Mouse (Mus musculus): Measurements from ENCODE around the gene Ankib1. TPM values are rescaled to one million over a fixed set of nuclear protein-coding genes. Genes with fewer than 3 reads are reported as not detected.

The Ankib1 gene
- 10.4 and 10.5 TPM in 2 replicates for polyA plus RNA-seq (2012; rRNA removed)

DNA sequence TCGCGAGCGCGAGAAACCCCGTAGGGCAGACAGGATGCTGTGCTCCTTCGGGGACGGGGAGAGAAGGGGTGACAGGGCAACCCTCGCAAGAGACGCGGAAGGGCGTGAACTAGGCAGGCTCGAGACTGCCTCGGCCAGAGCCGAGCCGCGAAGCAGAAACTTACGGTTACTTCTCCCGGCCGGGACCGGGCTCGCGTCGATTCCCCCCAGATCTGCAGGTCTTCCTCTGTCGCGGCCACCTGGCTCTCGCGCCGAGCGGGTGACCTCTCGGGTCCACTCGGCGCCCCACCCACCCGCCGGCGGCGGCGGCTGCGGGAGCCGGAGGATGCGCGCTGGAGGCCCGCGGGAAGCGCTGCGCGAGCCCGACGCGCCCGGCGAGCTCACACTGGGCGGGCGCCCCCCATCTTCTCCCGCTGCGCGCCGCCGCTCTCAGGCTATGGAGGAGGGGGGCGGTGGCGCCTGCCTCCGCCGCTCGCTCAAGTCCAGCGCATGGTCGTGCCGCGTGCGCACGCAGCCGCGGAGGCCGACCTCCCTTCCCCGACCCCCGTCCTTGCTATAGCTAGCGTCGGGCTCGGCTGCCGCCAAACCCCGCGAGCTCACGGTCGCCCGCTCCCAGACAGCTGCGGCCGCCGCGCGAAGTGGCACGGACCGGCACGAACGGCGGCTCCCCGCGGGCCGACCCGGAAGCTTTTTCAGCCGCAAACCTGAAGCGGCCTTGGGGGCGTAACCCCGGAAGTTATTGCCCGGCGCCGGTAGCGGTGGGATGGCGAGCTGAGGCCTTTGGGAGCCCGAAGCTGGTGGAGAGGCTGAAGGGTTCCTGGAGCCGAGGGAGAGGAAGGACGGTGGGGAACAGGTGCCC is at the start of gene Ankib1, which contains the start of gene Krit1:
Gene Ankib1 (minus strand): TSS at position 493 of the 859 bp plus-strand sequence.
Gene Krit1 (plus strand): TSS at position 752 of the 859 bp plus-strand sequence.
- peak; percentile 55; the same call in 1 of the 2 replicates for TF ChIP-seq CTCF (IDR thresholded peaks at IDR 0.05; ENCODE audit: borderline replicate concordance, control insufficient read depth, extremely low read depth, insufficient read depth, low read length, poor library complexity)
- TF ChIP-seq POLR2A (IDR thresholded peaks at IDR 0.05; ENCODE audit: control insufficient read depth, extremely low read depth, insufficient read depth, low read length, poor library complexity), result peak; percentile 76
- Histone ChIP-seq H3K27ac (ENCODE audit: control insufficient read depth, insufficient read depth, low read length) (peak within 1 kb of the TSS; percentile 80), H3K4me3 (ENCODE audit: control insufficient read depth, insufficient read depth, low read length) (peak within 1 kb of the TSS; percentile 97), H3K27me3 (ENCODE audit: control insufficient read depth, insufficient read depth, low read length) (no peaks in the 10 kb centered on the region), H3K36me3 (ENCODE audit: control insufficient read depth, insufficient read depth, low read length) (0 out of 2 replicates have a peak, but pooled peaks cover 1% of the 10 kb centered on the region), H3K4me1 (replicated peaks; ENCODE audit: control insufficient read depth, insufficient read depth, low read length) (peaks cover 5% of the 10 kb centered on the region; the same call in 1 of the 2 replicates)
- WGBS, result under 1% methylated on average over 106 of the region's 109 CpGs
- DNase-seq, result peak; percentile 90

- Histone ChIP-seq H3K4me3 (ENCODE audit: control insufficient read depth, insufficient read depth, low read length) (no peak within 1 kb of the TSS), H3K36me3 (ENCODE audit: control insufficient read depth, insufficient read depth, low read length) (peaks cover 9% of the 10 kb centered on the region; the same call in 1 of the 2 replicates), H3K27ac (ENCODE audit: control insufficient read depth, insufficient read depth, low read length) (no peak within 1 kb of the TSS), H3K27me3 (ENCODE audit: control insufficient read depth, insufficient read depth, low read length) (no peaks in the 10 kb centered on the region), H3K4me1 (replicated peaks; ENCODE audit: control insufficient read depth, insufficient read depth, low read length) (no peaks in the 10 kb centered on the region)
- no peak for DNase-seq
- 45% methylated on average over 24 of the region's 24 CpGs for WGBS
- TF ChIP-seq CTCF (IDR thresholded peaks at IDR 0.05; ENCODE audit: borderline replicate concordance, control insufficient read depth, extremely low read depth, insufficient read depth, low read length, poor library complexity) (no peak), POLR2A (IDR thresholded peaks at IDR 0.05; ENCODE audit: control insufficient read depth, extremely low read depth, insufficient read depth, low read length, poor library complexity) (no peak)
Observed at GRCm38 (mm10) chr5:3845026-3845425, 42.3 kb upstream of the Ankib1 start, which contains the start of gene Lrrd1. Lrrd1 (plus strand) TSS chr5:3845173.

DNA sequence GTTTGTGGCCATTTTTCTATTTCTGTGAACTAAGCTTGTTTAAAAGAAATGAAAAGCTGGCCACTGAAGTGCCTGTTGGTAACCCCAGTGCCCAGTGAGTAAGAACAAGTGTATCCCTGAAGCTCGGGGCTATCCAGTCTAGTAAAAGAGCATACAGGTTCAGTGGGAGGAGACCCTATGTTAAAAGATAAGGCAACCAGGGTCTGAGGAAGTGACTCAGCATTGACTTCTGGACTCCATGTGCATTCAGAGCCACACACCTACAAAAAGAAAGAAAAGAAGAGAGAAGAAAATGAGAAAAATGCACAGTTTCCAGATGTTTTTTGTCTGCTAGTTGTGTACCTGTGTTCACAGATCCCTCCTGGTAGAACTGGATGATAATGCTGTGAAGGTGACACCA is 31.4 kb upstream of the Ankib1 start:
- no peaks in the 10 kb centered on the region for H3K4me1 ChIP-seq (replicated peaks; ENCODE audit: control insufficient read depth, insufficient read depth, low read length)
- H3K27ac ChIP-seq (ENCODE audit: control insufficient read depth, insufficient read depth, low read length), result no peak overlapping the region
- DNase-seq, result no peak
- WGBS, result 78% methylated on average over 1 of the region's 1 CpGs
- TF ChIP-seq POLR2A (IDR thresholded peaks at IDR 0.05; ENCODE audit: control insufficient read depth, extremely low read depth, insufficient read depth, low read length, poor library complexity) (no peak), CTCF (IDR thresholded peaks at IDR 0.05; ENCODE audit: borderline replicate concordance, control insufficient read depth, extremely low read depth, insufficient read depth, low read length, poor library complexity) (no peak)
- H3K4me3 ChIP-seq (ENCODE audit: control insufficient read depth, insufficient read depth, low read length), result no peak overlapping the region
- no peaks in the 10 kb centered on the region for H3K27me3 ChIP-seq (ENCODE audit: control insufficient read depth, insufficient read depth, low read length)
- peaks cover 39% of the 10 kb centered on the region for H3K36me3 ChIP-seq (ENCODE audit: control insufficient read depth, insufficient read depth, low read length)

DNA sequence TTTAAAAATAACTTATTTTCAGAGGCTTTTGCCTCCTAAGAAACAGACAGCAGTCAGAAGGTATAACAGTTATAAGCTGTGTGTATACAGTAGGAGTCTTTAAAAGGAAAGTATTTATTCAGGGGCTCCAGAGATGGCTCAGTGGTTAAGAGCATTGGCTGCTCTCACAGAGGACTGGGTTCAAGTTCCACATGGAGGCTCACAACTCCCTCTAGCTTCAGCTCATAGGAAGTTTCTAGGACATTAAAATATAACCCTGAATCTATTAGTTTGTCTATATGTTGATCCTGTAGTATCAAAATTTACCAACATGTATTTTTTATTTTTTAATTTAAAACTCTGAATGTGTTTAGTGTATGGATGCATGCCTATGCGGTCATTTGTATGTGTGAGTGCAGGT is 5.7 kb upstream of the Ankib1 start:
- H3K36me3 ChIP-seq (ENCODE audit: control insufficient read depth, insufficient read depth, low read length), result peaks cover 22% of the 10 kb centered on the region
- TF ChIP-seq POLR2A (IDR thresholded peaks at IDR 0.05; ENCODE audit: control insufficient read depth, extremely low read depth, insufficient read depth, low read length, poor library complexity), result no peak
- TF ChIP-seq CTCF (IDR thresholded peaks at IDR 0.05; ENCODE audit: borderline replicate concordance, control insufficient read depth, extremely low read depth, insufficient read depth, low read length, poor library complexity), result no peak
- H3K4me1 ChIP-seq (replicated peaks; ENCODE audit: control insufficient read depth, insufficient read depth, low read length), result peaks cover 2% of the 10 kb centered on the region; the same call in 1 of the 2 replicates
- no peak for DNase-seq
- H3K27ac ChIP-seq (ENCODE audit: control insufficient read depth, insufficient read depth, low read length), result no peak overlapping the region
- no peaks in the 10 kb centered on the region for H3K27me3 ChIP-seq (ENCODE audit: control insufficient read depth, insufficient read depth, low read length)
- WGBS, result 100% methylated on average over 1 of the region's 1 CpGs
- no peak overlapping the region for H3K4me3 ChIP-seq (ENCODE audit: control insufficient read depth, insufficient read depth, low read length)

GRCm38 (mm10) chr5:3803292-3804165 is 804 bp upstream of the Ankib1 start:
- WGBS, result under 1% methylated on average over 36 of the region's 36 CpGs
- no peak for DNase-seq
- H3K27me3 ChIP-seq (ENCODE audit: control insufficient read depth, insufficient read depth, low read length), result no peaks in the 10 kb centered on the region

More at GRCm38 (mm10) chr5:3803292-3804165, 804 bp upstream of the Ankib1 start:
- TF ChIP-seq POLR2A (IDR thresholded peaks at IDR 0.05; ENCODE audit: control insufficient read depth, extremely low read depth, insufficient read depth, low read length, poor library complexity) (no peak), CTCF (IDR thresholded peaks at IDR 0.05; ENCODE audit: borderline replicate concordance, control insufficient read depth, extremely low read depth, insufficient read depth, low read length, poor library complexity) (0 out of 2 replicates have a peak, but pooled peaks have one; percentile 5)
- 0 out of 2 replicates have a peak, but pooled peaks cover 3% of the 10 kb centered on the region for H3K36me3 ChIP-seq (ENCODE audit: control insufficient read depth, insufficient read depth, low read length)
- H3K27ac ChIP-seq (ENCODE audit: control insufficient read depth, insufficient read depth, low read length), result peak overlapping the region; percentile 80
- H3K4me3 ChIP-seq (ENCODE audit: control insufficient read depth, insufficient read depth, low read length), result peak overlapping the region; percentile 97
- H3K4me1 ChIP-seq (replicated peaks; ENCODE audit: control insufficient read depth, insufficient read depth, low read length), result peaks cover 5% of the 10 kb centered on the region; the same call in 1 of the 2 replicates
